Mouse (Mus musculus) cerebellum, adult 11-12 months (tissue): ENCODE data around the gene Olfr1102.

ENCODE experiments used
- DNase-seq: peaks from one replicate; pipeline ENCODE4 v3.0.0; 2022

Olfr1102 gene

DNA sequence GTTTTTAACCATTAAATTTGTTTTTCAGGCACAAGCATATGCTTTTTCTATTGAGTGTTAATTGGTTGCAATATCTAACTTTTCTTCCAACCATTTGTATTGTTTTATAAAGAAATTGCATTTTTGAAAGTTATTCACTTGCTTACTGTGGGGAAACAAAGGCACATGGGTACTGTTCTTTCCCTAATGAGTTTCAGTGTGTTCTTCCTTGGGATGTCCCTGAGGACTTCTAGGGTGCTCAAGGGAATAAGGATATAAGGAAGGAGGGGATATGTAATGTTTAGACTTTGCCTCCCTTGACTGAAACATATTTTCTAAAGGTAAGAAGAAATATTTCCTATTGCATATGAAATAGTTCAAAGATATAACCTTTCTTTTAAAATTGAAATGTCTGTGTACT lies at the start of gene Olfr1102:
Gene Olfr1102 (plus strand): TSS at position 301 of the 400 bp plus-strand sequence.
- no peak for DNase-seq

GRCm38 (mm10) chr2:86960593-86960992 lies 37.6 kb upstream of the Olfr1102 start, which contains the start of gene Olfr1099:
Olfr1099 (minus strand) TSS chr2:86960693.
- no peak for DNase-seq

GRCm38 (mm10) chr2:86979854-86980253 lies 18.3 kb upstream of the Olfr1102 start, which contains the start of gene Olfr1100:
Olfr1100 (minus strand) TSS chr2:86979954.
- no peak for DNase-seq

DNA sequence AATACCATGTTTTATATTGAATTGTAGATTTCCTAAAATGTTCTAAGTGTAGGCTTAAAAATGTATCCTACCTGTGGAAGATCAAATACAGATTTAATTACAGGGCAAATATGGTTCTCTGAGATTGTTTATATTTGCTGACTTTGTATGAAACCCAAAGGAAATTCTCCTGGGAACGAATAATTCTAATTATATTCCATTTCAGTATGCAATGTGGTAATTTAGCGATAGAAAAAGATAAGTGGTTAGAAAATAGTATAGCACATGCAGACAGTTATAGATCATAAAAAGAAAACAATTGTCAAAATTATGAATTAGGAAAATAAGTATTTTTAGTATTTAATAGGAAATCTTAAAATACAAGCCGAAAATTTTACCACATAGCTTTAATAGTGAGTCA lies 7.1 kb upstream of the Olfr1102 start, which contains the start of gene Olfr1101:
Gene Olfr1101 (minus strand): TSS at position 101 of the 400 bp plus-strand sequence.
- DNase-seq: no peak

- no peak for DNase-seq
These were observed 28.8 kb downstream of the Olfr1102 start, which contains the start of gene Olfr1104 for GRCm38 (mm10) chr2:87026980-87027379. Olfr1104 (minus strand) TSS chr2:87027080.

DNA sequence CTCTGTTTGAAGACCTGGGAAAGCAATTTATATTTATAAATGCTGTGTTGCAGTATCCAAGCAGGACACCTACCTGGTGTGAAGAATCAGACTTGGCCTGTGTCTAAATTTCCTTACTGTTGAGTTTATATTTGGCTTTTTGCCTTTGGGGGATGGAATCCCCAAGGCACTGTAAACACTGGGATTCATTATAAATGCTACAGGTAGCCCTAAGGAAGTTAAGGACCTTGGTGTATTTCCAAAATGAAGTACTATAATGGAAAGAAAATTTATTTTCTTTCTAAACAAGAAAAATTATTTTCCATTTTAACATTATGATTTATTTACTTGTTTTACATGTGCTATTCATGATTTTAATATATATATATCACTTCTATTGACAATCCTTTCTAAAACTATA lies 38.2 kb downstream of the Olfr1102 start, which contains the start of gene Olfr1105:
Gene Olfr1105 (minus strand): TSS at position 101 of the 400 bp plus-strand sequence.
- no peak for DNase-seq

GRCm38 (mm10) chr2:87052173-87052572 lies 54.0 kb downstream of the Olfr1102 start, which contains the start of gene Olfr1106:
Olfr1106 (minus strand) TSS chr2:87052273.
- DNase-seq: no peak
